Mouse (Mus musculus) CH12.LX (cell line): ENCODE measurements at regions not wholly inside any gene's neighbourhood (a gene's known extent, or its start where the extent isn't known, plus 50 kb on each side); places are given as distances from the start of the nearest gene placed in this dataset.

Experiments
- DNase-seq: peaks from one replicate; pipeline ENCODE4 v3.0.0-alpha.2; 2013; ENCODE audit errors: extremely low read depth
- H3K27ac ChIP-seq: 2 replicates; pipeline ENCODE4 v1.5.1; 2012; ENCODE audit warnings: low read depth, mild to moderate bottlenecking, control low read depth, moderate library complexity; ENCODE audit not compliant: insufficient read depth
- H3K27me3 ChIP-seq: replicated peaks from 2 replicates; pipeline ENCODE3; 2012; ENCODE audit warnings: inconsistent platforms
- H3K36me3 ChIP-seq, 2 experiments: replicated peaks in 1 of 2; 2 replicates each; pipeline versions ENCODE3 to v1.6.1; 2012; ENCODE audit warnings: inconsistent platforms in 1 of 2, low read length in 1 of 2, mild to moderate bottlenecking in 1 of 2, mixed read lengths in 1 of 2, moderate library complexity in 1 of 2; ENCODE audit not compliant: control insufficient read depth in 1 of 2, insufficient read depth in 1 of 2
- H3K4me1 ChIP-seq, 2 experiments: 2 replicates each; pipeline ENCODE4 v1.6.1; 2012; ENCODE audit warnings: inconsistent platforms in 1 of 2, moderate library complexity in 1 of 2; ENCODE audit not compliant: insufficient read depth in 2 of 2, control insufficient read depth in 1 of 2
- H3K4me2 ChIP-seq: 2 replicates; pipeline ENCODE4 v1.6.1; 2012; ENCODE audit warnings: low read depth, mild to moderate bottlenecking, control low read depth; ENCODE audit not compliant: poor library complexity, insufficient read depth, severe bottlenecking
- H3K4me3 ChIP-seq, 3 experiments: fragments of 150-350 bp in 1 of 3; sonication (generic) in 1 of 3; replicated peaks in 1 of 3; 2 replicates each; pipeline versions ENCODE3 to v1.5.1; 2011 to 2012; ENCODE audit warnings: low read depth in 2 of 3, low read length in 2 of 3, mild to moderate bottlenecking in 2 of 3, moderate library complexity in 2 of 3, control low read depth in 1 of 3, improper control_type of control experiment in 1 of 3, inconsistent platforms in 1 of 3, mixed read lengths in 1 of 3; ENCODE audit not compliant: poor library complexity in 1 of 3
- H3K79me2 ChIP-seq: replicated peaks from 2 replicates; pipeline ENCODE4 v1.6.1; 2012; ENCODE audit warnings: mild to moderate bottlenecking, moderate library complexity; ENCODE audit not compliant: control insufficient read depth, poor library complexity, insufficient read depth, severe bottlenecking; ENCODE audit errors: extremely low read depth
- H3K9ac ChIP-seq: 2 replicates; pipeline ENCODE4 v1.6.1; 2012; ENCODE audit warnings: low read depth, mild to moderate bottlenecking, control low read depth, moderate library complexity; ENCODE audit not compliant: insufficient read depth
- H3K9me3 ChIP-seq: replicated peaks from 2 replicates; pipeline ENCODE3; 2012; ENCODE audit warnings: low read length, inconsistent platforms, mixed read lengths
- BHLHE40 ChIP-seq: IDR thresholded peaks from 2 replicates; pipeline ENCODE4 v1.6.1; 2011; ENCODE audit warnings: mild to moderate bottlenecking, low read depth, low read length, improper control_type of control experiment
- E2F4 ChIP-seq: IDR thresholded peaks from 2 replicates; pipeline ENCODE4 v1.6.1; 2011; ENCODE audit warnings: low read depth, low read length, improper control_type of control experiment; ENCODE audit not compliant: insufficient replicate concordance
- EP300 ChIP-seq: IDR thresholded peaks from 2 replicates; pipeline ENCODE4 v1.6.1; 2011; ENCODE audit warnings: low read length, improper control_type of control experiment
- ETS1 ChIP-seq: conservative IDR thresholded peaks from 2 replicates; pipeline ENCODE4 v1.6.1; 2012; ENCODE audit warnings: low read depth, mild to moderate bottlenecking, inconsistent platforms, low read length, improper control_type of control experiment, moderate library complexity
- GABPA ChIP-seq: IDR thresholded peaks from 2 replicates; pipeline ENCODE4 v1.6.1; 2012; ENCODE audit warnings: low read depth, low read length, improper control_type of control experiment, inconsistent platforms; ENCODE audit not compliant: insufficient replicate concordance
- IRF4 ChIP-seq: IDR thresholded peaks from 2 replicates; pipeline ENCODE4 v1.6.1; 2014; ENCODE audit warnings: low read depth, mild to moderate bottlenecking, inconsistent platforms, low read length, improper control_type of control experiment
- MAFK ChIP-seq: IDR thresholded peaks from 2 replicates; pipeline ENCODE4 v1.6.1; 2011; ENCODE audit warnings: low read length, improper control_type of control experiment; ENCODE audit not compliant: insufficient replicate concordance
- MAX ChIP-seq: IDR thresholded peaks from 2 replicates; pipeline ENCODE4 v1.6.1; 2011; ENCODE audit warnings: low read length, improper control_type of control experiment
- MAZ ChIP-seq: IDR thresholded peaks from 2 replicates; pipeline ENCODE4 v1.6.1; 2012; ENCODE audit warnings: low read depth, mild to moderate bottlenecking, inconsistent platforms, low read length, improper control_type of control experiment, moderate library complexity
- MXI1 ChIP-seq: IDR thresholded peaks from 2 replicates; pipeline ENCODE4 v1.6.1; 2011; ENCODE audit warnings: mild to moderate bottlenecking, low read depth, low read length, improper control_type of control experiment
- NELFE ChIP-seq: IDR thresholded peaks from 2 replicates; pipeline ENCODE4 v1.6.1; 2011; ENCODE audit warnings: low read depth, low read length, improper control_type of control experiment
- PAX5 ChIP-seq: IDR thresholded peaks from 2 replicates; pipeline ENCODE4 v1.6.1; 2012; ENCODE audit warnings: low read length, inconsistent platforms, mixed read lengths
- POLR2A ChIP-seq: IDR thresholded peaks from 2 replicates; pipeline ENCODE4 v1.6.1; 2011; ENCODE audit warnings: low read depth, mild to moderate bottlenecking, improper control_type of control experiment, low read length
- POLR2AphosphoS2 ChIP-seq: IDR thresholded peaks from 2 replicates; pipeline ENCODE4 v1.6.1; 2011; ENCODE audit warnings: low read depth, low read length, improper control_type of control experiment
- RAD21 ChIP-seq: IDR thresholded peaks from 2 replicates; pipeline ENCODE4 v1.6.1; 2011; ENCODE audit warnings: low read depth, mild to moderate bottlenecking, low read length, improper control_type of control experiment, moderate library complexity
- SIN3A ChIP-seq: IDR thresholded peaks from 2 replicates; pipeline ENCODE4 v1.6.1; 2012; ENCODE audit warnings: low read length, improper control_type of control experiment, inconsistent platforms
- SMC3 ChIP-seq: IDR thresholded peaks from 2 replicates; pipeline ENCODE4 v1.6.1; 2011; ENCODE audit warnings: low read depth, low read length, improper control_type of control experiment
- TBP ChIP-seq: conservative IDR thresholded peaks from 2 replicates; pipeline ENCODE4 v1.6.1; 2011; ENCODE audit warnings: low read depth, low read length, improper control_type of control experiment
- TCF12 ChIP-seq: IDR thresholded peaks from 2 replicates; pipeline ENCODE4 v1.6.1; 2014; ENCODE audit warnings: low read depth, mild to moderate bottlenecking, inconsistent platforms, low read length, improper control_type of control experiment
- UBTF ChIP-seq: IDR thresholded peaks from 2 replicates; pipeline ENCODE4 v1.6.1; 2012; ENCODE audit warnings: low read depth, mild to moderate bottlenecking, inconsistent platforms, low read length, improper control_type of control experiment, moderate library complexity
- USF1 ChIP-seq: IDR thresholded peaks from 2 replicates; pipeline ENCODE4 v1.6.1; 2014; ENCODE audit warnings: low read depth, mild to moderate bottlenecking, inconsistent platforms, low read length, improper control_type of control experiment
- USF2 ChIP-seq: conservative IDR thresholded peaks from 2 replicates; pipeline ENCODE4 v1.6.1; 2011; ENCODE audit warnings: low read depth, low read length, improper control_type of control experiment
- ZC3H11A ChIP-seq: IDR thresholded peaks from 2 replicates; pipeline ENCODE4 v1.6.1; 2012; ENCODE audit warnings: low read depth, mild to moderate bottlenecking, inconsistent platforms, low read length, improper control_type of control experiment
- ZKSCAN1 ChIP-seq: IDR thresholded peaks from 2 replicates; pipeline ENCODE4 v1.6.1; 2012; ENCODE audit warnings: low read depth, inconsistent platforms, low read length, improper control_type of control experiment, borderline replicate concordance
- ZMIZ1 ChIP-seq: IDR thresholded peaks from 2 replicates; pipeline ENCODE4 v1.6.1; 2012; ENCODE audit warnings: low read depth, mild to moderate bottlenecking, inconsistent platforms, low read length, improper control_type of control experiment
- ZNF384 ChIP-seq: IDR thresholded peaks from 2 replicates; pipeline ENCODE4 v1.6.1; 2012; ENCODE audit warnings: low read depth, low read length, improper control_type of control experiment, inconsistent platforms
- dilution Hi-C: fragments of 300-500 bp; cut with MboI; formaldehyde crosslinking; loops from 2 replicates; pipeline ENCODE4 v1.14.3; 2020; ENCODE audit warnings: low sequenced_read_pairs; ENCODE audit not compliant: extremely low pct_unique_long_range_greater_than_20kb, extremely low pct_ligation_motif_present
- in situ Hi-C: fragments of 300-500 bp; cut with MboI; formaldehyde crosslinking; loops from 3 replicates; pipeline ENCODE4 v1.14.3; 2019; ENCODE audit warnings: low sequenced_read_pairs, low pct_ligation_motif_present, low pct_unique_long_range_greater_than_20kb, mixed read lengths

DNA sequence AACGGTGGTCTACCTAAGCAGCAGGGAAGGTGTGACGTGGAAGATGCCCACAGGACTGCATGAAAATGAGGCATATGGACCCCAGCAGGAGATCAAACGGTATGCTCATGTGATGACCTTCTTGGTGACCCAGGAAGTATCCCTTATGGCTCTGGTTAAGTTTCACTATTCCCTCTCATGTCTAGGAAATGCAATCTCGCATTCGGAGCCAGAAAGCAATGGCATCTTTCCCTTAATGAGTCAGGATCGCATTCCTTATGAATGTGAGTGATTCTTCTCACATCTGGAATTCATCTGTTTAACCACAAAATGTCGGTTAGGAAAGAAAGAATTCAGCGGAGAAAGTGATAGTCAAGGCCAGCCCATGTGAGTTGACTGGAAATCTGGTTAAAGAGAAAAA, 593.7 kb downstream of the Ttll7 start:
- Histone ChIP-seq H3K9me3 (no peaks in the 10 kb centered on the region), H3K4me1 (no peaks in the 10 kb centered on the region), H3K27me3 (no peaks in the 10 kb centered on the region), H3K4me3 (no peak overlapping the region), H3K79me2 (no peaks in the 10 kb centered on the region)
- DNase-seq = no peak
- TF ChIP-seq ZC3H11A (no peak), TCF12 (no peak), POLR2A (no peak), EP300 (no peak), ZKSCAN1 (no peak), POLR2AphosphoS2 (no peak), MAX (no peak), GABPA (no peak), TBP (no peak), SIN3A (no peak), UBTF (no peak), PAX5 (no peak), ZNF384 (no peak), USF2 (no peak), ZMIZ1 (no peak), MXI1 (no peak), IRF4 (no peak), MAZ (no peak), ETS1 (no peak), MAFK (no peak)
- TF ChIP-seq, all 38 proteins: peak for 0
- Histone ChIP-seq H3K9ac (no peak overlapping the region), H3K36me3 (no peaks in the 10 kb centered on the region), H3K27ac (no peak overlapping the region), H3K4me2 (no peak overlapping the region)
- dilution Hi-C loops (no loop called here), in situ Hi-C loops (no loop called here)

DNA sequence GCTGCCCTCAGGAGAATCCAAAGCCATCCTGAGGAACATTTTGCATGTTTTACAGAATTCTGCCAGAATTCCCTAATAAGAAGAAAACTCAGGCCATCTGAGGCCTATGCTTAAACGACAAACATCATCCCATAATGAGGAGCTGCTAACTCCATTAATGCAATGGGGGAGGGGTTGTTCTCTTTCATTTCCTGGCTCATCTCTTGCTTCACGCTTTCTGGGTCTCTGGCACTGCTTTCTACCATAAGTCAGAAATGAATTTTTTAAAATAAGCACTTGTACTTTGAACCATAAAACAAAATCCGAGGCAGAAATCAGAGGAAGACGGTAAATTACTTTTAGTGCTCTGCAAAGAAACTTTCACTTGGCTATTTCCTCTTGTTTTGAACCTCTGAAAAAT, 600.0 kb downstream of the Ttll7 start:
- no peaks in the 10 kb centered on the region for H3K9me3 ChIP-seq
- H3K79me2 ChIP-seq = no peaks in the 10 kb centered on the region

More for the DNA sequence above, 600.0 kb downstream of the Ttll7 start:
- no peak for TF ChIP-seq MAFK
- no peak for TF ChIP-seq POLR2AphosphoS2
- no peak for TF ChIP-seq E2F4
- TF ChIP-seq UBTF = no peak
- no peak for TF ChIP-seq ZC3H11A
- no peak for TF ChIP-seq IRF4
- no peak for TF ChIP-seq MAZ
- no peak for TF ChIP-seq GABPA
- no peak for TF ChIP-seq SMC3
- TF ChIP-seq NELFE = no peak
- TF ChIP-seq ZMIZ1 = no peak
- TF ChIP-seq ETS1 = no peak
- TF ChIP-seq USF1 = no peak
- TF ChIP-seq ZNF384 = no peak
- TF ChIP-seq RAD21 = no peak
- no peak for TF ChIP-seq POLR2A
- no peak for TF ChIP-seq BHLHE40
- in situ Hi-C loops (no loop called here), dilution Hi-C loops (no loop called here)
- Histone ChIP-seq H3K9ac (no peak overlapping the region), H3K4me2 (no peak overlapping the region), H3K27ac (no peak overlapping the region), H3K4me3 (no peak overlapping the region), H3K27me3 (no peaks in the 10 kb centered on the region), H3K4me1 (no peaks in the 10 kb centered on the region), H3K36me3 (no peaks in the 10 kb centered on the region)
- DNase-seq = no peak
